Mouse (Mus musculus) brain, embryonic 14.5 days (tissue): ENCODE measurements around the gene Mmel1.

ENCODE experiments used
- CTCF ChIP-seq: fragments of 200-500 bp; IDR thresholded peaks from 2 replicates; pipeline ENCODE4 v1.5.1; 2012; ENCODE audit warnings: inconsistent platforms, mild to moderate bottlenecking, moderate library complexity, borderline replicate concordance; ENCODE audit not compliant: insufficient read depth, insufficient read length; ENCODE audit errors: extremely low read depth
- POLR2A ChIP-seq: fragments of 200-500 bp; IDR thresholded peaks from 2 replicates; pipeline ENCODE4 v1.6.1; 2012; ENCODE audit warnings: mild to moderate bottlenecking, inconsistent platforms, borderline replicate concordance; ENCODE audit not compliant: poor library complexity, insufficient read depth, insufficient read length, severe bottlenecking; ENCODE audit errors: extremely low read depth

DNA sequence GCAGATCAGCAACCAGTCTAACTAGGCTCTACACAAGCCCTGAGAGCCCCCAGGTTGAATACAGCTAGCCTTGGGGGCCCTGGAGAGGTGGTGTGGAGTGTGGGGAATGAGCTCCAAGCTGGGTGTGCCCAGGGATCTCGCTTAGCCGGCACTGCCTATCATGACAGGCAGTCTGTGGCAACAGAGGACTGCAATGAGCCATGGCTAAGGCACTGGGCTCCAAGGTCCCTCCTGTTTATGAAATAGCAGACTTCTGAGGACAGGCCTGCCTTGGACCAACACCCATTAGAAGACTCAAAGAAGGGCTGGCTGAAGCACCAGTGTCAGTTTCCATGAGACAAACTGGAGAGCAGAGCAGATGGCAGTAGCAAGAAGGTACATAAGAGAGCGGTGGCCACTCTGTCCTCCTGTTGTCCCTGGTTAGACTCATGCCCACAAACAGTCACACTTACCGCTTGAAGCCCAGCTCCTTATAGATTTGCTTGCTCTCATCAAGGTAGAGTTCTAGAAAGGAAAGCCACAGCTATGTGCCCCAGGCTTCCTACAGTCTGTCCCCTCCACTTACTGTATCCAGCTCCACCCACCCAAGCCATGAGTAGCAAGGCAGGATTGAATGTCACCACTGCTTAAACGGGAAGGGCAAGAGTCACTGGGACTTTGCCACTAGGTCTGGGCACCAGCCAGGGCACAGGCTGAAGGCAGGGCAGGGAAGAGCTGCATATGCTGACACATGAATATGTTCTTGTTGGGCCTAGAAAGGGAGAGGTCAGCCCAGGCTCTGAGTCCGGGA lies 28.5 kb downstream of the Mmel1 start:
- no peak for TF ChIP-seq CTCF
- TF ChIP-seq POLR2A = no peak
